Mouse (Mus musculus) gastrocnemius, adult 18-20 months (tissue): Measurements from ENCODE around the gene Pde9a. TPM values are rescaled to one million over a fixed set of nuclear protein-coding genes. Genes with fewer than 3 reads are reported as not detected.

Experiments
- DNase-seq: peaks from one replicate; pipeline ENCODE4 v3.0.0; 2021; ENCODE audit warnings: low spot score
- total RNA-seq, 2 experiments: library from RNA; stranded (reverse); gene quantifications; 2 replicates each; pipeline ENCODE4 v1.2.3; 2021

Pde9a gene
- total RNA-seq, 2 experiments from 2014 or later = 1.00 to 1.6 TPM

GRCm38 (mm10) chr17:31511792-31512495 is 125.9 kb downstream of the Pde9a start:
- DNase-seq = peak; percentile 82

- no peak for DNase-seq
Observed at GRCm38 (mm10) chr17:31512593-31512992, 126.6 kb downstream of the Pde9a start.

- DNase-seq = no peak
Observed at GRCm38 (mm10) chr17:31514696-31515095, 128.7 kb downstream of the Pde9a start.

GRCm38 (mm10) chr17:31519344-31519945 is 133.4 kb downstream of the Pde9a start:
- no peak for DNase-seq

GRCm38 (mm10) chr17:31519946-31520838 is 134.2 kb downstream of the Pde9a start, which contains the start of the genes Wdr4 and Ndufv3:
Gene Wdr4, minus strand, starts transcription at chr17:31519980.
Gene Ndufv3, plus strand, starts transcription at chr17:31520115.
- DNase-seq = peak; percentile 100

- peak; percentile 43 for DNase-seq
Observed at GRCm38 (mm10) chr17:31520895-31521294, 134.9 kb downstream of the Pde9a start.

- no peak for DNase-seq
Observed at GRCm38 (mm10) chr17:31521948-31522347, 135.9 kb downstream of the Pde9a start.

- no peak for DNase-seq
Observed at GRCm38 (mm10) chr17:31525114-31525513, 139.1 kb downstream of the Pde9a start.

GRCm38 (mm10) chr17:31525816-31526215 is 139.8 kb downstream of the Pde9a start:
- DNase-seq = no peak

Other genes starting within 250 kb of the Pde9a start
- not detected for gene Tff2, start 241.9 kb upstream of the Pde9a start, total RNA-seq
- gene Tff1, start 220.9 kb upstream of the Pde9a start, total RNA-seq = not detected
- not detected for gene Tmprss3, start 187.2 kb upstream of the Pde9a start, total RNA-seq
- not detected for gene Ubash3a, start 178.3 kb upstream of the Pde9a start, total RNA-seq
- gene Rsph1, start 108.8 kb upstream of the Pde9a start, total RNA-seq = 10 to 100 TPM in 1 of 2 experiments, 1 to 10 TPM in 1; 2.4 to 11.6 TPM
- gene Slc37a1, start 99.4 kb upstream of the Pde9a start, total RNA-seq = 1 to 10 TPM; 3.7 to 5.9 TPM
- gene Wdr4, start 133.8 kb downstream of the Pde9a start, total RNA-seq = 1 to 10 TPM; 4.6 to 7.5 TPM
- gene Ndufv3, start 133.9 kb downstream of the Pde9a start, total RNA-seq = 100 to 1,000 TPM; 469 to 480 TPM
- gene Pknox1, start 178.5 kb downstream of the Pde9a start, total RNA-seq = 10 to 100 TPM in 1 of 2 experiments, 1 to 10 TPM in 1; 5.8 to 11.4 TPM